Mouse (Mus musculus): ENCODE results near the gene Naxe. TPM values are rescaled to one million over a fixed set of nuclear protein-coding genes. Genes with fewer than 3 reads are reported as not detected.

Naxe gene
- polyA plus RNA-seq, 1 experiment from 2014 or later = 208 TPM

DNA sequence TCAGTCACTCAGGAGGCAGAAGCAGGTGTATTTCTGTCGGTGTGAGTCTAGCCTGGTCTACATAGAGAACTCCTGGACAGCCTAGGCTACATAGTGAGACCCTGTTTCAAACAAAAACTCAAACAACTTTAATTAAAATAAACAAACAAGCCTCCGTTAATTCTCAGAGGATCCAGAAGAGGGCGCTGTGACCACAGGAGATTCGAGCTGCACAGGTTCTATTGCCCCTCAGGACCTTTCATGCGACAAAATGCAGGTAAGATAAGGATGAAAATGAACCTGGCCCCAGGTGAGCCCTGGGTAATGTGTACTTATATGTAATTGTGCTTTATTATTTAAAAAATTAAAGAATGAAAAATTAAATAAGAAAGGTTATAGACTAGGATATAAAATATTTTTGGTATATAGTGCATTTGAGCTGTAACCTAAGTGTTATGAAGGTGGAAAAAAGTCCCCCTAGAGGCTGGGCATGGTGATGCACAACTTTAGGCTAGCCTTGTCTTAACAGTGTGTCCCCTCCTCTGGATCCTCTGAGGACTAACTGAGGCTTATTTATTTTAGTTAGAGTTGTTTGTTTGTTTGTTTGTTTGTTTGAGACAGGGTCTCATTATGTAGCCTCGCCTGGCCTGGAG is 47.5 kb downstream of the Naxe start:
- 9% methylated on average over 6 of the region's 6 CpGs for WGBS
- Histone ChIP-seq H3K9ac (no peak overlapping the region), H3K4me2 (no peak overlapping the region), H3K4me3 (no peak overlapping the region), H3K4me1 (no peaks in the 10 kb centered on the region), H3K36me3 (no peaks in the 10 kb centered on the region), H3K27ac (no peak overlapping the region), H3K27me3 (peaks cover 27% of the 10 kb centered on the region), H3K9me3 (no peaks in the 10 kb centered on the region)
- ATAC-seq (ENCODE audit: insufficient number of reproducible peaks, insufficient read depth, low FRiP score, low TSS enrichment, low read depth) = no peak

Other genes with a start within 250 kb of the Naxe start
- 12.5 and 15.6 TPM in 2 replicates for gene Pear1, start 234.2 kb downstream of the Naxe start, polyA plus RNA-seq (2015; fragmentation: Nextera tagmentation; extraction: Ambion mirVana)
- gene Sh2d2a, start 211.7 kb downstream of the Naxe start, polyA plus RNA-seq (2015; fragmentation: Nextera tagmentation; extraction: Ambion mirVana) = not detected in 2 replicates
- gene Prcc, start 172.9 kb downstream of the Naxe start, polyA plus RNA-seq (2015; fragmentation: Nextera tagmentation; extraction: Ambion mirVana) = 14.4 and 17.7 TPM in 2 replicates
- gene Hdgf, start 152.2 kb downstream of the Naxe start, polyA plus RNA-seq (2015; fragmentation: Nextera tagmentation; extraction: Ambion mirVana) = 180 and 260 TPM in 2 replicates
- gene Mrpl24, start 139.0 kb downstream of the Naxe start, polyA plus RNA-seq (2015; fragmentation: Nextera tagmentation; extraction: Ambion mirVana) = 80.1 and 84.0 TPM in 2 replicates
- gene Isg20l2, start 128.2 kb downstream of the Naxe start, polyA plus RNA-seq (2015; fragmentation: Nextera tagmentation; extraction: Ambion mirVana) = 69.0 and 74.3 TPM in 2 replicates
- gene Rrnad1, start 127.8 kb downstream of the Naxe start, polyA plus RNA-seq (2015; fragmentation: Nextera tagmentation; extraction: Ambion mirVana) = 21.1 and 25.2 TPM in 2 replicates
- gene Crabp2, start 109.8 kb downstream of the Naxe start, polyA plus RNA-seq (2015; fragmentation: Nextera tagmentation; extraction: Ambion mirVana) = 345 and 370 TPM in 2 replicates
- 13.8 and 17.7 TPM in 2 replicates for gene Nes, start 87.4 kb downstream of the Naxe start, polyA plus RNA-seq (2015; fragmentation: Nextera tagmentation; extraction: Ambion mirVana)
- gene Bcan, start 58.3 kb downstream of the Naxe start, polyA plus RNA-seq (2015; fragmentation: Nextera tagmentation; extraction: Ambion mirVana) = 0.39 and 0.53 TPM in 2 replicates
- gene Hapln2, start 30.9 kb downstream of the Naxe start, polyA plus RNA-seq (2015; fragmentation: Nextera tagmentation; extraction: Ambion mirVana) = 0.15 TPM in 1 of 2 replicates, not detected in the other
- gene Gpatch4, start 15.4 kb downstream of the Naxe start, polyA plus RNA-seq (2015; fragmentation: Nextera tagmentation; extraction: Ambion mirVana) = 34.0 and 38.5 TPM in 2 replicates
- 0.11 and 0.19 TPM in 2 replicates for gene Ttc24, start 19.8 kb upstream of the Naxe start, polyA plus RNA-seq (2015; fragmentation: Nextera tagmentation; extraction: Ambion mirVana)
- 20.1 and 22.8 TPM in 2 replicates for gene Iqgap3, start 23.5 kb upstream of the Naxe start, polyA plus RNA-seq (2015; fragmentation: Nextera tagmentation; extraction: Ambion mirVana)
- gene Mef2d, start 83.9 kb upstream of the Naxe start, polyA plus RNA-seq (2015; fragmentation: Nextera tagmentation; extraction: Ambion mirVana) = 18.1 and 18.2 TPM in 2 replicates
- 3.3 and 6.7 TPM in 2 replicates for gene Rhbg, start 196.2 kb upstream of the Naxe start, polyA plus RNA-seq (2015; fragmentation: Nextera tagmentation; extraction: Ambion mirVana)
- 0.55 and 3.5 TPM in 2 replicates for gene Gm38392, start 228.7 kb upstream of the Naxe start, polyA plus RNA-seq (2015; fragmentation: Nextera tagmentation; extraction: Ambion mirVana)
- 15.0 and 16.1 TPM in 2 replicates for gene Tsacc, start 238.5 kb upstream of the Naxe start, polyA plus RNA-seq (2015; fragmentation: Nextera tagmentation; extraction: Ambion mirVana)
- 517 and 559 TPM in 2 replicates for gene Cct3, start 238.6 kb upstream of the Naxe start, polyA plus RNA-seq (2015; fragmentation: Nextera tagmentation; extraction: Ambion mirVana)